Mouse (Mus musculus): ENCODE measurements at regions not wholly inside any gene's neighbourhood (a gene's known extent, or its start where the extent isn't known, plus 50 kb on each side); places are given as distances from the start of the nearest gene placed in this dataset.
A peak's percentile ranks its signal among the peaks of the same experiment; 100 is the strongest.

DNA sequence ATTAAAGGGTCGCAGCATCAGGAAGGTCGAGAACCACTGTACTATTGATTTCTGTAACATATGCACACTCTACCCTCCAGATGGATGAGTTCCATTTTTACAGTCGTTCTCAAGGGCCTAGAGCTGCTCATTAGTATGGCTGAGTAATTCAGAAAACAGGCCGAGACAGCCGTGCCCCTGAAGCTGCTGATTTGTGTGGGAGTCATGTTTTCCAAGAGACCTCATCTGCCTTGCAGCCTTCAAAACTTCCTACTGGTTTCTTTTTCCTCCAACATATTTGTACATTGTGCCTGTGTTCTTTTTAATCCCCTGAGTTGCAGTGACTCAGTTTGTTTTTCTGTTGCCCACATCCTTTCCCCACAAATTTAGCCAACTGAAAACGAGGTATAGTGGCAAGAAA, 99.4 kb upstream of the Spred1 start:
- peak; percentile 20 to 26 for DNase-seq (ENCODE audit: low spot score in 2 of 2)

DNA sequence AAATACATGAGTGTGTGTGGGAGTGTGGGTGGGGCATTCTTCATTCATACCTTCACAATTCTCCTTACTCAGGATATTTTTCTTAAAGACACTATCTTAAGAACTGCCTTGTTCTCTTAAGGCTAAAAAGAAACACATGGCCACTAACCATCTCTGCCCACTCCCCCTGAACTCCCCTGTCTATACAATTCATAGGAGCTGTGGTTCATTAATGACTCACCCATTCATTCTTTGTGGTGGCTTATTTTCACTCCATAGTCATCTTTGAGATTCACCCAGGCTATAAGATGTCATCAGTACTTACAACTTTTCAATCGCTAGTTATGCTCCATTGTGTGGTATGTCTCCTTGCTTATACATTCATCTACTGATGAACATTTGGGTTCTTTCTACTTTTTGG, 97.7 kb upstream of the Spred1 start:
- DNase-seq (ENCODE audit: low spot score in 2 of 2), result no peak

DNA sequence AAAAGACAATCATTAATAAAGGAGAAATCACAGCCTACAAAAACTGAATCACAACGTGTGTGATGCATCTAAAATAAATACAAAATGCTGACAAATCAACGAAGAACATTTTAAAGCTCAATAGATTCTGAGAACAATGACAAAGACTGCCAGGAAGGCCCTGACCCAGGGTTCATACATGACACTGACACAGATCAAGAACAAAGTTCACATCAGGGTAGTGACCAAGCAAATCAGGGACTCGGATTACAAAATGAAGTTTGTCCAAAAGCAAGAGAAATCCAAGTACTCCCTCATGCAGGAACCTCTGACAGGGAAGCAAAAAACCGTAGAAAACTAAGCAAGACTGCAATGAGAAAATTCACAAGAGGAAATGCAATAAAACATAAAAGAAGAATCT, 94.1 kb upstream of the Spred1 start:
- no peak for DNase-seq (ENCODE audit: low spot score in 2 of 2)

DNA sequence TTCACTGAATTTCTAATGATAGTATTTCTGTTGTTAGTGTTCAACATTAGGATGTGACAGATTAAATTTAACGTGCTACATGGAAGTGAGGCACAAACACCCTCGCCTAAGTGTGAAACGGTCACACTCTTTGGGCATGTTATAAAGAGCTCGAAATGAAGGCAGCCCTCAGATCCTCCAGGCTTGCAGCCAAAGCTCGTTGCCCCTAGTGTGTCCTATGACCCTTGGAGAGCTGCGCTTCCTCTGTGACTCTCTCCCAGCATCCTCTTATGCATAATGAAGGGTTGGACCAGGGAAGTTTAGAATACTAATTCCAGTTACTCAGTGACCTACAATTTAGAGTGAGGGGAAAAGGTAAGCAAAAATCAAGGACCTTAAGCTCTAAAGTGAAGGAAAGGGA, 92.4 kb upstream of the Spred1 start:
- DNase-seq (ENCODE audit: low spot score in 2 of 2), result no peak

DNA sequence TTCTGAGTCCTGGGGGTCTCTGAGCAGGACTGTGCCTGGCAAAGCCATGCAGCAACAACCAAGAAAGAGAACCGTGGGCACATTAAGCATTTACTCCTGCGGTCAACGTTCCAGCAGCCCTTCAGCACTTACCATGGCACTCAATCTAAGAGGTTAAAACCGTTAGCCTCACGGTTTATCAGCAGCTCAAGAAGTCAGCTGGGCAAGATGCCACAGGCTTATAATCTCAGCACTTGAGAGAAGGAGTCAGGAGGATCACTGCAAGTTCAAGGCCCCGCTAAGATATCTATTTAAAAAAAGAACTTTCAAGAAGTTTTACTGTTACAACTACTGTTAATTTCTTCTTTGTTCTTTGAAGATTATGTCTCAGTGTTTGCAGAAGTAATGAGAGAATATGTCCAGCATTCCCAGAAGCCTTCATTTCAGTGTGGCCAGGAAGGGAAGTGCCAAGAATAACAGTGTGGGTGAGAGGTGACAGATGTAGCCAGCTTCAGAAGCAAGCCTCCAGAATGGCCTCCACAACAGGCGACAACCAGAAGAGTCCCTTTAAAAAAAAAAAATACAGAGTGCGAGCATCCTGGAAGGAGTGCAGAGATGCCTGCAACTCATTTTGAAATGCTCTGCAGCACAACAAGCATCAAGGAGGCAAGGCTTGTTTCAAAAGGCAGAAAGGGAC, 84.8 kb upstream of the Spred1 start:
- peak in 1 of 2 experiments; percentile 25 for DNase-seq (ENCODE audit: low spot score in 2 of 2)

DNA sequence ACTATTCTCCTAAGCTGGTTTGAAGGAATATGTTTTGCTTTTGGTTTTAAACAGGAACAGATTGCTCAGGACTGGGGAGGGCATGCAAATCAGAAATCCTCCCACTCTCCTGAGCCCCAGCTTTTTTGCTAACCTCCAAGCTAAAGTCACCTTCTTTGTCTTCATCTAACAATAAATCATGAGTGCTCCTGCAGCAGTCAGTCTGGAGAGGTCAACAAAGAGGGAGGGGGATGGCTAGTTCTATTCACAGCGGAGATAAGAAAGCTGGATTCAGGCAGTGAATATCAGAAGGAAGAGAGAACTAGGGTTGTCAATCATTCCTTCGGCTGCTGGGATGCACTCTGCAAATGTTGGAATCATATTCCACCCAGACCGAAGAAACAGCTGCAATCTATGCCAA, 81.0 kb upstream of the Spred1 start:
- no peak for DNase-seq (ENCODE audit: low spot score in 2 of 2)

DNA sequence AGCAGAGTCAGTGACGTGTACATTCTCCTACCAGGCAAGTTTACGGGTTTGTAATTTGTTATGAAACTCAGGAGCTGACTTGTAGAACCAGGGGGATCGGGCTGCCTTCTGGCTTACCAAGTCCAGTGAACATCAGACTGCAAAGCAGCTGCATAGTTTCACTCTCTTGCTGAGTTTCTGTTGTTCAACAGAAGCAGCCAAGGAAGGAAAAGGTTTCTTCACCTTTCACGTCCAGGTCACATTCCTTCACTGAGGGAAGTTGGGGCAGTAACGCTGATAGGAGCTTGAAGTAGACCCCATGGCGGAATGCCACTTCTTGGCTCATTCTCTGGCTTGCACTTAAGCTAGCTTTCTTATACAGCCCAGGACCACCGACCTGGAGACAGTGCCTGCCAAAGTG, 77.3 kb upstream of the Spred1 start:
- no peak for DNase-seq (ENCODE audit: low spot score in 2 of 2)

DNA sequence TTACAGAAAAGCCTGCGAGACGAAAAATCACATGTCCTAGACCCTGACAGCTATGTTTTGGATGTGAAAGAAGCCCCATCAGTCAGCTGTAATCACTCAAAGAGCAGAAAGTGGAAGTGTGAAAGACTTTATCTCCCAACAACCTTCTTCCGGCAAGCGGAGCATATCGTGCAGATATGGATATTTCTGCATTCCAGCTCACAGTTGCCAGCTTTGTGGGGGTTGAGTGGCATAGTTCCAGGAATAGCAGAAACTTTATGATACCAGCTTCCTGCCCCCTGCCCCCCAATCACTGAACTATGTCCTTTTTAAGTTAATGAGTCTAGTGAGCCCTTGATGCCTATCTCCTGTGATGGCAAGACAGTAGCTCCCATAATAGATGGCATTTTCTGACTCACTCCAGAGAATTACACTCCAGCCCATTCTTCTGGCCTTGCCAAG, 72.9 kb upstream of the Spred1 start:
- DNase-seq (ENCODE audit: low spot score in 2 of 2), result peak in 1 of 2 experiments; percentile 13

DNA sequence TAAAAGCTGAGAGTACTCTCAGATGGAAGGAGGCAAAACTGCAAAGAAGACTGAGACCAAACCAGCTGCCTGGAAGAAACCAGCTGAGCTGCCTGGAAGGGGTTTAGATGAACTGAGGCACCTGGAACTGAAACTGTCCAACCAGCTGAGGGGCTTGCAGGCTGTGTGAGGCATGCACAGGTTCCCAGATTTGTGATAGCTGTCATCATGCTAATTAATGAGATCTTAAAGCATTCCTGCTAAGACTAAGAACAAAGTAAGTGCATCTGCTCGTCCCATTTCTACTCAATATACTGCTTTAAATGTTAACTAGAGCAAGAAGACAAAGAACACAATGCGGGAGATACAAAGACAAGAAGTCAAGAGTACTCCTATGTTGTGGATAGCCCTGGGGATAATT, 71.1 kb upstream of the Spred1 start:
- DNase-seq (ENCODE audit: low spot score in 2 of 2), result no peak

DNA sequence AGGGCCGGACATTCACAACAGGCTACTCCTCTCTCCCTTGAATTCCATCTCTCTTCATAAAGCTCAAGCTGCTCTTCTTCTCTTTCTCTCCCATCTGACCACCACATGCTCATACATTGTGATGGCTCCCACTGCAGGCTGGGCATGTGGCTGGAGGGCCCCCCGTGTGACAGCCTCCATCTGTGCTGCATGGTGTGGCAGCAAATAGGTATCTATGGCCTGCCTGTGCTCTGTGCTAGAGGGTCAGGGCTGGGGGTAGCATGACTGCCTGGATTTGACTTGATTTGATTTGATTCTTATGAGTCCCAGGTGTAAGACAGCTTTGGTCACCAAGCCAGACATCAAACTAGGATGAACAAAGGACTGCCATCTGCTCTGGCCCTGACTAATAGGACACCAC, 57.0 kb upstream of the Spred1 start:
- DNase-seq (ENCODE audit: low spot score in 2 of 2), result no peak

DNA sequence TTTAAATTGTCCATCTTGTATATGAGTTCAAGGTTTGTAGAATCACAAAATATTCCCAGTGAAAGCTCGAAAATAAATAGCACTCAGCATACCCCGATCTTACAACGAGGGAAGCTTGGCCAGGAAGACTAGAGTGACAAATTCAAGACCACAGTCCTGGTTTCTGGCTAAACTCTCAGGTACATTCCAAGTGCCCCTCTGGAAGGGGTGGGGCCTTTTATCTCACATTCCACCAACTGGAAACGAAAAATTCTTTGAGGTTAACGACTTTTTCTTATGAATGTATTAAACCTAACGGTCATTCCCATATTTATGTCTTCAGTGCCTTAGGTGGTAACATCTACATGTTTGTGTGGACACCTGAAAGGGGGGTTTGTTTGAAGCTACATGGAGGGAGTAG, 50.8 kb upstream of the Spred1 start:
- DNase-seq (ENCODE audit: low spot score in 2 of 2), result no peak

DNA sequence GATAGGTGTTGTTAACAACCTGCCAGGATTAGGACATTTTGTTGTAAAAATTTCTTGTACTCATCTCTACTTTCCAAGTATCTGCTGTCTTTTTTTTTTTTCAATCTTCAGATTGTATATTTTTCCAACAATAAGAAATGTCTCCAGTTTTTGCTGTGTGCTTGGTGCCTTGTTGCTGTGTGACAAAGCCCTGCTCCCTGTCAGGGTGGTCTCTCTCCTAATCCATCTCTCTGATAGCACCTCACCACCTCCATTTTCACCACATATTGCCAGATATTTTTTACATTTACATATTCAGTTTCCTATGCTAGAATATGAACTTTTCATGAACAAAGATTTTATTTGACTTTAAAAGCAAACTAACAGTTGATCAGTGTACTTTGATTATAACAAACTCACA, 50.1 kb upstream of the Spred1 start:
- DNase-seq (ENCODE audit: low spot score in 2 of 2), result no peak

Data from left cerebral cortex, adult 18-20 months (tissue).